Mouse (Mus musculus): ENCODE results near the gene Pdcd10.
A peak's percentile ranks its signal among the peaks of the same experiment; 100 is the strongest.

DNA sequence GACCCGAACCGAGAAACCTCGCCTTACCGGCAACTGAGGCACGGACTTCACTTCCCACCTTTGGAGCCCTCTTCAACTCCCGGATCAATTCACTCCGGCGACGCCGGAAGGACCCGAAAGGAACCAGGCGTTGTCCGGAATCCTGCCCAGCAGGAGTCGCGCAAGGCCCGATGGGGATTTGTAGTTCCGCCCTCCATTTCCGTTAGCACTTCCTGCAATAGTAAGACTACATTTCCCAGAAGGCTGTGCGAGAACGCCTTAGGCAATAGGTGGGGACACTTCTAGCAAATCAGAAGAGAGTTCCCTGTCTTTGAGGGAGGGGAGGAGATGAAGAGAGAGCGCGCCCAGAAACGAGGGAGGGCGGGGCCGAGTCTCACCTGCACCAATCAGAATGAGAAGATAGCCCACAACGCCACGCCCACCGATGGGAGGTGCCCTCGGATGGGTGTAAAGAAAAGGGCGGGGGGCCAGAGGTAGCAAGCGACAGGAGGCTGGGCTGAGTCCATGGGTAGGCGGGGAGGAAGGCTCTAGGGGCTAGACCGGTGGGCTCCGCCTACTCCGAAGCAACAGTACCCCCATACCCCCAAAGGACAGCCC lies at the start of gene Pdcd10:
- TF ChIP-seq CTCF (IDR thresholded peaks at IDR 0.05; ENCODE audit: low read depth) (peak; percentile 56), EP300 (IDR thresholded peaks at IDR 0.05; ENCODE audit: low read depth) (peak; percentile 40; the same call in 1 of the 2 replicates)

All from liver, postnatal 0 days (tissue).